Mouse (Mus musculus) cerebellum, adult 2 months (tissue): ENCODE results near the gene Dbx2. TPM values are rescaled to one million over a fixed set of nuclear protein-coding genes. Genes with fewer than 3 reads are reported as not detected.

Experiments used
- DNase-seq, 2 experiments: peaks; one replicate each; pipeline ENCODE4 v3.0.0; 2021
- H3K27ac ChIP-seq: fragments of 200-500 bp; 2 replicates; pipeline ENCODE4 v1.5.1; 2012; ENCODE audit warnings: low read length, control low read depth, inconsistent platforms; ENCODE audit not compliant: insufficient read depth
- H3K27me3 ChIP-seq: fragments of 200-500 bp; 2 replicates; pipeline ENCODE4 v1.6.1; 2012; ENCODE audit warnings: inconsistent platforms, mild to moderate bottlenecking, low read length, moderate library complexity; ENCODE audit not compliant: control insufficient read depth, insufficient read depth
- H3K4me1 ChIP-seq: fragments of 200-500 bp; 2 replicates; pipeline ENCODE4 v1.6.1; 2011; ENCODE audit warnings: low read length; ENCODE audit not compliant: control insufficient read depth, insufficient read depth
- H3K4me3 ChIP-seq: fragments of 200-500 bp; replicated peaks from 2 replicates; pipeline ENCODE3; 2011; ENCODE audit warnings: mild to moderate bottlenecking, low read depth, low read length, control low read depth; ENCODE audit not compliant: insufficient read depth
- CTCF ChIP-seq: fragments of 200-500 bp; IDR thresholded peaks from 2 replicates; pipeline ENCODE4 v1.5.1; 2011; ENCODE audit warnings: low read depth, mild to moderate bottlenecking, control low read depth, low read length, moderate library complexity, borderline replicate concordance; ENCODE audit not compliant: insufficient read depth
- POLR2A ChIP-seq: fragments of 200-500 bp; IDR thresholded peaks from 2 replicates; pipeline ENCODE4 v1.6.1; 2011; ENCODE audit warnings: low read length, control low read depth, borderline replicate concordance; ENCODE audit not compliant: insufficient read depth
- WGBS: fragments of 180-500 bp; shearing (Covaris S2); methylation state at CpG from one replicate; pipeline ENCODE4 v1.1.7; 2018; 5-methylcytosine and 5-hydroxymethylcytosine counted together
- polyA plus RNA-seq: library from polyadenylated mRNA; depleted of rRNA; stranded (reverse); fragments of >200 nt; gene quantifications from 2 replicates; pipeline ENCODE4 v1.2.3, GENCODE M21; 2012; rRNA removed

Gene Dbx2
- polyA plus RNA-seq, 1 experiment, result 21.1 TPM

DNA sequence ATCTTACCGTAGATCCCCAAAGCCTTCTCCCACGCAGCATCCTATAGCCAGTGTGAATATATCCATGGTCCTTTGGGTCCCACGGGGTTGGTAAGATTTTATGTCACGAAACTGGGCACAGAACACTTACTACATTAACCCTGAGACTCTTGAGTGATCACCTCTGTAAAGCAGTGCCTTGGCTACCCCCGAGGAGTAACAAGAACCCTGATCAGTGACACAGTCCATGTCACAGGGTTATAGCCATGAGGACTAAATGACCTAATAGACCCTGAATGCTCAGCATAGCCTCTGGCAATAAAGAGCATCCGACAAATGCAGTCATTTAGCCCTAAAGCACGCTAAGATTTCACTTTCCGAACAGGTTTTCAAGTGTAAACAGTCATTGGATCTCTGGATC is 33.0 kb downstream of the Dbx2 start:
- H3K4me1 ChIP-seq, result no peaks in the 10 kb centered on the region
- no peak overlapping the region for H3K27ac ChIP-seq
- no peak for DNase-seq
- H3K4me3 ChIP-seq, result no peak overlapping the region
- 85% methylated on average over 8 of the region's 8 CpGs for WGBS
- TF ChIP-seq POLR2A, result no peak
- no peak for TF ChIP-seq CTCF
- H3K27me3 ChIP-seq, result no peaks in the 10 kb centered on the region

DNA sequence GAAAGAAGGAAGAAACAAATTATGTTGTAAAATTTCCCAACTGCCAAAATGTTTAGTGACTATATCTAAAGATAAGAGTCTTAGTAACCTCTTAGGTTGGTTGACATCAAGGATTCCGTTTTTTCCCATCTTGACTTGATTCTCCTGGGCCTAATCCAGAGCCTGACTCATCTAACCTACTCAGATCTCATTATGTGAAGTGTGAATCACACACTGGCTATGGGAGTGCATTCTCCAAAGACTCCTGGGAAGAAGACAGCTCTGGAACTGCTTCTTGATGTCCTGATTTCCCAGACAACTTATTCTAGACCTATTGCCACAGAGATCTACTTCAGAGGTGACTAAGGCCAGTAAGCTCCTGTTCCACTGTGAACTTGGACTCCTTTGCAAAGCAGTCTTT is 43.2 kb downstream of the Dbx2 start:
- 84% methylated on average over 1 of the region's 1 CpGs for WGBS
- H3K27me3 ChIP-seq, result no peaks in the 10 kb centered on the region
- no peak overlapping the region for H3K4me3 ChIP-seq
- no peak overlapping the region for H3K27ac ChIP-seq
- H3K4me1 ChIP-seq, result no peaks in the 10 kb centered on the region
- DNase-seq, result no peak
- TF ChIP-seq CTCF (no peak), POLR2A (no peak)

DNA sequence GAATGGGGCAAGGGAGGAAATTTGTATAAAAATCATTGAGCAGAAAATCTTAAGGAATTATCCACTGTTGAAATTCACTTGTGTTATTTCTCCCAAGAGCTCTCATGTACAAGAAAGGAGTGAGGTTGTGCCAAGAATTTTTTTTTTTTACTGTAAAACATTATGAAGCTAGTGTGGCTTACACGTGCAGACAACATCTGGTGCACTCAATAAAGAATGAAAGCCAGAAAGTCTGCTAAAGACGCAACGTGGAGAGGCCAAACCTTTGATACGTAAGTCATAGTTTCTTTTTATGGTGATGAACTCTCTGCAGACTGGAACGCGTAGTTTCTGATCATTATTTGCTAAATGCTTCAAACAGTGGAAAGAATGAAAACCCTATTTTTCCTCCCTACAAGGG is 54.6 kb downstream of the Dbx2 start:
- no peak overlapping the region for H3K4me3 ChIP-seq
- 63% methylated on average over 6 of the region's 6 CpGs for WGBS
- no peak overlapping the region for H3K27ac ChIP-seq
- no peaks in the 10 kb centered on the region for H3K27me3 ChIP-seq
- H3K4me1 ChIP-seq, result no peaks in the 10 kb centered on the region
- TF ChIP-seq CTCF (no peak), POLR2A (no peak)
- no peak for DNase-seq

DNA sequence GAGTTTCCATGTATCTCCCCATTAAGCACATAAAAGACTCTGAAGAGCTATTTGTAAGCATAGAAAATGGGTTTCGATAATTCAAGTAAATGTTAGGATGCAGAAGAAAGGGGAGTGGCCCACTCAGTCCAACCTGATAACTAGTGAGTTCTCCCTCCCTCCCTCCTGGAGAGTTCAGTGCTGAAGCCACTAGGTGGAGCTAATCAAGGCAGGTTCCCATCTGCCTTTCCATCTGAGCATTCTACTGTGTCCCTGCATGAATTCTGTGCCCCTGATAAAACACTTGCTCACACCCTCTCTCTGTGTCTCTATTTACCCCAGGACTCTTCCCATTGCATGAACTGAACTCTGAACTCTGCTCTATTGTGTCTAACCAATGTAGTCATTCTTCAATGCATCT is 57.1 kb downstream of the Dbx2 start:
- peak in 1 of 2 experiments; percentile 8 for DNase-seq
- H3K27me3 ChIP-seq, result no peaks in the 10 kb centered on the region
- H3K4me1 ChIP-seq, result no peaks in the 10 kb centered on the region
- TF ChIP-seq CTCF (peak; percentile 56), POLR2A (no peak)
- H3K4me3 ChIP-seq, result no peak overlapping the region
- WGBS, result 52% methylated on average over 1 of the region's 1 CpGs
- H3K27ac ChIP-seq, result no peak overlapping the region

DNA sequence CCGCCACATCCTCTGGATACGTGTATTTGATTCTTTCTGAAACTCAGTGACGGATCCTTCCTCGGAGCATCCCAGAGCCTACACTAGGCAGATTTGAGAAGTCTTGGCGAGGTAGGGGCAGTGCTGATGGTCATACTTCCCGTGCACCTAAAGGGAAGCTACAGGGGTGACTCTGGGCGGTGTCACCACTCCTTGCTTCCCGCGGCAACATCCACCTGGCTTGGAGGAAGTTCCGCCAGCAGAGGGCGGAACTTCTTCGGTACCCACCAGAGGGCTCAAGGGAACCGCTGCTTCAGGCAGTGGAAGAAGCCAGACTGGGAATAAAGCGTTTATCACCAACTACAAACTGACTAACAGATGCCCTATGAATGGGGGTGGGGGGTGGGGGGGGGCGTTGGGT is 68.9 kb downstream of the Dbx2 start:
- Histone ChIP-seq H3K4me1 (no peaks in the 10 kb centered on the region), H3K27me3 (no peaks in the 10 kb centered on the region), H3K4me3 (no peak overlapping the region), H3K27ac (no peak overlapping the region)
- no peak for DNase-seq
- 95% methylated on average over 15 of the region's 15 CpGs for WGBS
- TF ChIP-seq POLR2A, result no peak
- no peak for TF ChIP-seq CTCF

DNA sequence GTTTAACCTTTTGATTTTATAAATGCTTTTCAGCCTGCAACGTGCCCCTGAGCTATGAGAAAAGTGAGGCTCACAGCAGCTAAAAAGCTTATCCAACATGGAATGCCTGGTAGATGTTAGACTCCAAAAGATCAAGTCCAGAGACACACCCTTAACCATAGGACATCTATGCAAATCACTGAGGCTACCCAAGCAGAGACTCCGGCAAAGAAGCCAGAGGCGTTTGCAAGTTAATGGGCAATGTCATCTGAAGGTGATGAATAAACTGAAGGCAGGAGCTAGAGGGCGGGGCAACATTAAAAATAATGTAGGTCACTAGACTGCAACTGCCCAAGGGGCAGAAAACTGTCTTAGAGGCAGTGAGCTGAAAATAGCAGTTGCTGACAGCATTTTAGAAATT is 70.9 kb downstream of the Dbx2 start:
- Histone ChIP-seq H3K27ac (no peak overlapping the region), H3K4me3 (no peak overlapping the region), H3K4me1 (no peaks in the 10 kb centered on the region), H3K27me3 (no peaks in the 10 kb centered on the region)
- TF ChIP-seq POLR2A, result no peak
- TF ChIP-seq CTCF, result no peak
- no peak for DNase-seq
- WGBS, result 59% methylated on average over 4 of the region's 4 CpGs

DNA sequence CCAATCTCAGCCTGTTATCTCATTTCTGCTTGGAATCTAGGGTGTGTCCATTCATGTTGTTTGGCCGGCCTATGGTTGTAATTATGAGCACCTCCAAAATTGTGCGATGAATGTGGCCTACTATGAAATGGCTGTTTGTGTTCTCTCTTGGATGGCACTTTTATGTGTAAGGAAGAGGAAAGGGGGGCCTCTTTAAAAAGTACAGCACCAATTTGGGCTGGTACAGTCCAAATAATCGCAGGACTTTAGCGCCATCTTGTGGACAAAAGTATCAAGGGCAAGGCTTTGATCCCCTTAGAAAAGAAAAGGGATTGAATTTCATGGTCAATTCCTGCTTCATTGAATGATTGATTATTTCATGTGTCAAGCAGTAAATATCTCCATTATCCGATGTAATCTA is 81.1 kb downstream of the Dbx2 start:
- no peaks in the 10 kb centered on the region for H3K27me3 ChIP-seq
- no peak overlapping the region for H3K27ac ChIP-seq
- TF ChIP-seq POLR2A (no peak), CTCF (no peak)
- WGBS, result 13% methylated on average over 5 of the region's 5 CpGs
- no peaks in the 10 kb centered on the region for H3K4me1 ChIP-seq
- DNase-seq, result peak; percentile 55 to 61
- H3K4me3 ChIP-seq, result no peak overlapping the region

Other genes with a start within 250 kb of the Dbx2 start
- 141 and 163 TPM in 2 replicates for gene Nell2, start 127.4 kb downstream of the Dbx2 start, polyA plus RNA-seq
- 14.2 and 14.8 TPM in 2 replicates for gene Ano6, start 134.9 kb upstream of the Dbx2 start, polyA plus RNA-seq